Mouse (Mus musculus) CH12.LX (cell line): ENCODE results near the gene Stk40. TPM values are rescaled to one million over a fixed set of nuclear protein-coding genes. Genes with fewer than 3 reads are reported as not detected.

Experiments
- DNase-seq: peaks from one replicate; pipeline ENCODE4 v3.0.0-alpha.2; 2013; ENCODE audit errors: extremely low read depth
- H3K27ac ChIP-seq: 2 replicates; pipeline ENCODE4 v1.5.1; 2012; ENCODE audit warnings: low read depth, mild to moderate bottlenecking, control low read depth, moderate library complexity; ENCODE audit not compliant: insufficient read depth
- H3K27me3 ChIP-seq: replicated peaks from 2 replicates; pipeline ENCODE3; 2012; ENCODE audit warnings: inconsistent platforms
- H3K36me3 ChIP-seq, 2 experiments: replicated peaks in 1 of 2; 2 replicates each; pipeline versions ENCODE3 to v1.6.1; 2012; ENCODE audit warnings: inconsistent platforms in 1 of 2, low read length in 1 of 2, mild to moderate bottlenecking in 1 of 2, mixed read lengths in 1 of 2, moderate library complexity in 1 of 2; ENCODE audit not compliant: control insufficient read depth in 1 of 2, insufficient read depth in 1 of 2
- H3K4me1 ChIP-seq, 2 experiments: 2 replicates each; pipeline ENCODE4 v1.6.1; 2012; ENCODE audit warnings: inconsistent platforms in 1 of 2, moderate library complexity in 1 of 2; ENCODE audit not compliant: insufficient read depth in 2 of 2, control insufficient read depth in 1 of 2
- H3K4me2 ChIP-seq: 2 replicates; pipeline ENCODE4 v1.6.1; 2012; ENCODE audit warnings: low read depth, mild to moderate bottlenecking, control low read depth; ENCODE audit not compliant: poor library complexity, insufficient read depth, severe bottlenecking
- H3K4me3 ChIP-seq, 3 experiments: fragments of 150-350 bp in 1 of 3; sonication (generic) in 1 of 3; replicated peaks in 1 of 3; 2 replicates each; pipeline versions ENCODE3 to v1.5.1; 2011 to 2012; ENCODE audit warnings: low read depth in 2 of 3, low read length in 2 of 3, mild to moderate bottlenecking in 2 of 3, moderate library complexity in 2 of 3, control low read depth in 1 of 3, improper control_type of control experiment in 1 of 3, inconsistent platforms in 1 of 3, mixed read lengths in 1 of 3; ENCODE audit not compliant: poor library complexity in 1 of 3
- H3K79me2 ChIP-seq: replicated peaks from 2 replicates; pipeline ENCODE4 v1.6.1; 2012; ENCODE audit warnings: mild to moderate bottlenecking, moderate library complexity; ENCODE audit not compliant: control insufficient read depth, poor library complexity, insufficient read depth, severe bottlenecking; ENCODE audit errors: extremely low read depth
- H3K9ac ChIP-seq: 2 replicates; pipeline ENCODE4 v1.6.1; 2012; ENCODE audit warnings: low read depth, mild to moderate bottlenecking, control low read depth, moderate library complexity; ENCODE audit not compliant: insufficient read depth
- H3K9me3 ChIP-seq: replicated peaks from 2 replicates; pipeline ENCODE3; 2012; ENCODE audit warnings: low read length, inconsistent platforms, mixed read lengths
- CHD1 ChIP-seq: IDR thresholded peaks from 2 replicates; pipeline ENCODE4 v1.6.1; 2012; ENCODE audit warnings: low read depth, low read length, improper control_type of control experiment, inconsistent platforms
- CHD2 ChIP-seq: IDR thresholded peaks from 2 replicates; pipeline ENCODE4 v1.6.1; 2011; ENCODE audit warnings: low read length, improper control_type of control experiment
- CTCF ChIP-seq, 2 experiments: IDR thresholded peaks in 1 of 2; conservative IDR thresholded peaks in 1 of 2; 2 replicates each; pipeline ENCODE4 v1.5.1; 2011 to 2012; ENCODE audit warnings: low read depth in 2 of 2, low read length in 2 of 2, improper control_type of control experiment in 1 of 2, inconsistent platforms in 1 of 2, mild to moderate bottlenecking in 1 of 2, moderate library complexity in 1 of 2
- E2F4 ChIP-seq: IDR thresholded peaks from 2 replicates; pipeline ENCODE4 v1.6.1; 2011; ENCODE audit warnings: low read depth, low read length, improper control_type of control experiment; ENCODE audit not compliant: insufficient replicate concordance
- EP300 ChIP-seq: IDR thresholded peaks from 2 replicates; pipeline ENCODE4 v1.6.1; 2011; ENCODE audit warnings: low read length, improper control_type of control experiment
- ETS1 ChIP-seq: conservative IDR thresholded peaks from 2 replicates; pipeline ENCODE4 v1.6.1; 2012; ENCODE audit warnings: low read depth, mild to moderate bottlenecking, inconsistent platforms, low read length, improper control_type of control experiment, moderate library complexity
- GABPA ChIP-seq: IDR thresholded peaks from 2 replicates; pipeline ENCODE4 v1.6.1; 2012; ENCODE audit warnings: low read depth, low read length, improper control_type of control experiment, inconsistent platforms; ENCODE audit not compliant: insufficient replicate concordance
- HCFC1 ChIP-seq: IDR thresholded peaks from 2 replicates; pipeline ENCODE4 v1.6.1; 2012; ENCODE audit warnings: low read depth, mild to moderate bottlenecking, inconsistent platforms, low read length, improper control_type of control experiment
- JUN ChIP-seq: IDR thresholded peaks from 2 replicates; pipeline ENCODE4 v1.6.1; 2011; ENCODE audit warnings: low read depth, mild to moderate bottlenecking, low read length, improper control_type of control experiment, moderate library complexity; ENCODE audit not compliant: insufficient read depth
- KAT2A ChIP-seq: IDR thresholded peaks from 2 replicates; pipeline ENCODE4 v1.6.1; 2012; ENCODE audit warnings: low read length, improper control_type of control experiment, inconsistent platforms; ENCODE audit not compliant: insufficient replicate concordance
- MAX ChIP-seq: IDR thresholded peaks from 2 replicates; pipeline ENCODE4 v1.6.1; 2011; ENCODE audit warnings: low read length, improper control_type of control experiment
- MXI1 ChIP-seq: IDR thresholded peaks from 2 replicates; pipeline ENCODE4 v1.6.1; 2011; ENCODE audit warnings: mild to moderate bottlenecking, low read depth, low read length, improper control_type of control experiment
- MYC ChIP-seq: IDR thresholded peaks from 2 replicates; pipeline ENCODE4 v1.6.1; 2011; ENCODE audit warnings: low read depth, mild to moderate bottlenecking, improper control_type of control experiment, low read length
- NRF1 ChIP-seq: IDR thresholded peaks from 2 replicates; pipeline ENCODE4 v1.6.1; 2014; ENCODE audit warnings: low read depth, mild to moderate bottlenecking, inconsistent platforms, low read length, improper control_type of control experiment, moderate library complexity
- PAX5 ChIP-seq: IDR thresholded peaks from 2 replicates; pipeline ENCODE4 v1.6.1; 2012; ENCODE audit warnings: low read length, inconsistent platforms, mixed read lengths
- POLR2A ChIP-seq: IDR thresholded peaks from 2 replicates; pipeline ENCODE4 v1.6.1; 2011; ENCODE audit warnings: low read depth, mild to moderate bottlenecking, improper control_type of control experiment, low read length
- POLR2AphosphoS2 ChIP-seq: IDR thresholded peaks from 2 replicates; pipeline ENCODE4 v1.6.1; 2011; ENCODE audit warnings: low read depth, low read length, improper control_type of control experiment
- RAD21 ChIP-seq: IDR thresholded peaks from 2 replicates; pipeline ENCODE4 v1.6.1; 2011; ENCODE audit warnings: low read depth, mild to moderate bottlenecking, low read length, improper control_type of control experiment, moderate library complexity
- RCOR1 ChIP-seq: conservative IDR thresholded peaks from 2 replicates; pipeline ENCODE4 v1.6.1; 2012; ENCODE audit warnings: low read depth, mild to moderate bottlenecking, inconsistent platforms, low read length, improper control_type of control experiment
- SIN3A ChIP-seq: IDR thresholded peaks from 2 replicates; pipeline ENCODE4 v1.6.1; 2012; ENCODE audit warnings: low read length, improper control_type of control experiment, inconsistent platforms
- TCF12 ChIP-seq: IDR thresholded peaks from 2 replicates; pipeline ENCODE4 v1.6.1; 2014; ENCODE audit warnings: low read depth, mild to moderate bottlenecking, inconsistent platforms, low read length, improper control_type of control experiment
- USF1 ChIP-seq: IDR thresholded peaks from 2 replicates; pipeline ENCODE4 v1.6.1; 2014; ENCODE audit warnings: low read depth, mild to moderate bottlenecking, inconsistent platforms, low read length, improper control_type of control experiment
- USF2 ChIP-seq: conservative IDR thresholded peaks from 2 replicates; pipeline ENCODE4 v1.6.1; 2011; ENCODE audit warnings: low read depth, low read length, improper control_type of control experiment
- ZC3H11A ChIP-seq: IDR thresholded peaks from 2 replicates; pipeline ENCODE4 v1.6.1; 2012; ENCODE audit warnings: low read depth, mild to moderate bottlenecking, inconsistent platforms, low read length, improper control_type of control experiment
- ZKSCAN1 ChIP-seq: IDR thresholded peaks from 2 replicates; pipeline ENCODE4 v1.6.1; 2012; ENCODE audit warnings: low read depth, inconsistent platforms, low read length, improper control_type of control experiment, borderline replicate concordance
- ZMIZ1 ChIP-seq: IDR thresholded peaks from 2 replicates; pipeline ENCODE4 v1.6.1; 2012; ENCODE audit warnings: low read depth, mild to moderate bottlenecking, inconsistent platforms, low read length, improper control_type of control experiment
- dilution Hi-C: fragments of 300-500 bp; cut with MboI; formaldehyde crosslinking; loops from 2 replicates; pipeline ENCODE4 v1.14.3; 2020; ENCODE audit warnings: low sequenced_read_pairs; ENCODE audit not compliant: extremely low pct_unique_long_range_greater_than_20kb, extremely low pct_ligation_motif_present
- in situ Hi-C: fragments of 300-500 bp; cut with MboI; formaldehyde crosslinking; loops from 3 replicates; pipeline ENCODE4 v1.14.3; 2019; ENCODE audit warnings: low sequenced_read_pairs, low pct_ligation_motif_present, low pct_unique_long_range_greater_than_20kb, mixed read lengths
- polyA plus RNA-seq: library from polyadenylated mRNA; unstranded; fragments of >175 nt; gene quantifications from 2 replicates; pipeline ENCODE4 v1.2.1, GENCODE M21; 2012; ENCODE audit warnings: low read depth; ENCODE audit not compliant: insufficient read length
- total RNA-seq, 2 experiments: library from RNA; depleted of rRNA; stranded (reverse); fragments of 300-350 nt in 1 of 2; fragments of >200 nt in 1 of 2; gene quantifications; 2 replicates each; pipeline ENCODE4 v1.2.3; 2012 to 2014

Stk40 gene
- total and polyA plus RNA-seq, 3 experiments, result 8.6 to 33.0 (median 16.4) TPM

- no peak for TF ChIP-seq NRF1
- TF ChIP-seq MYC, result no peak
- TF ChIP-seq RAD21, result no peak
- TF ChIP-seq PAX5, result no peak
- no peak for TF ChIP-seq USF1
- no peak for TF ChIP-seq TCF12
- no peak for TF ChIP-seq HCFC1
- no peak for TF ChIP-seq GABPA
- no peak for TF ChIP-seq ZC3H11A
- TF ChIP-seq EP300, result no peak
- no peak for TF ChIP-seq E2F4
- TF ChIP-seq USF2, result no peak
- no peak for TF ChIP-seq POLR2A
- TF ChIP-seq ZKSCAN1, result no peak
- TF ChIP-seq ZMIZ1, result no peak
- dilution Hi-C loops (no loop called here), in situ Hi-C loops (no loop called here)
- H3K27ac ChIP-seq, result no peak overlapping the region
- H3K9me3 ChIP-seq, result no peaks in the 10 kb centered on the region
- no peak overlapping the region for H3K4me2 ChIP-seq
- no peak overlapping the region for H3K9ac ChIP-seq
- H3K79me2 ChIP-seq, result no peaks in the 10 kb centered on the region
- no peak for DNase-seq
- no peaks in the 10 kb centered on the region for H3K4me1 ChIP-seq
- H3K36me3 ChIP-seq, result peaks cover 20 to 64% of the 10 kb centered on the region in 2 experiments
- H3K4me3 ChIP-seq, result no peak overlapping the region
- no peaks in the 10 kb centered on the region for H3K27me3 ChIP-seq
Observed at GRCm38 (mm10) chr4:126161456-126161855, 57.7 kb downstream of the Stk40 start.

GRCm38 (mm10) chr4:126161986-126162385 is 58.2 kb downstream of the Stk40 start:
- no peak overlapping the region for H3K4me2 ChIP-seq
- H3K27ac ChIP-seq, result no peak overlapping the region
- in situ Hi-C loops, result no loop called here
- no peaks in the 10 kb centered on the region for H3K79me2 ChIP-seq
- dilution Hi-C loops, result no loop called here
- peaks cover 25 to 64% of the 10 kb centered on the region in 2 experiments for H3K36me3 ChIP-seq
- no peaks in the 10 kb centered on the region for H3K27me3 ChIP-seq
- no peaks in the 10 kb centered on the region for H3K4me1 ChIP-seq
- TF ChIP-seq NRF1 (no peak), POLR2AphosphoS2 (no peak), CHD1 (no peak), CHD2 (no peak), GABPA (no peak), HCFC1 (no peak), CTCF (conservative IDR thresholded peaks at IDR 0.05 in 1 of 2, IDR thresholded peaks at IDR 0.05 in 1 of 2; ENCODE audit: low read depth in 2 of 2, low read length in 2 of 2) (no peak), ZKSCAN1 (no peak), RCOR1 (no peak), E2F4 (no peak), KAT2A (no peak), ETS1 (no peak), POLR2A (no peak), MAX (no peak), MXI1 (no peak), SIN3A (no peak), JUN (no peak)
- TF ChIP-seq, all 38 proteins: peak for 0
- Histone ChIP-seq H3K9ac (no peak overlapping the region), H3K9me3 (no peaks in the 10 kb centered on the region), H3K4me3 (no peak overlapping the region)
- DNase-seq, result no peak
